Mouse (Mus musculus) right cerebral cortex, postnatal 10 days (tissue): ENCODE results near the gene 1110051M20Rik.
"Not testable (repeated sequence)": the region's sequence is repeated elsewhere in the genome, so short reads cannot be mapped to it uniquely, and the experiment has no call there.

Experiments
- DNase-seq, 2 experiments: peaks; one replicate each; pipeline ENCODE4 v3.0.0; 2021; ENCODE audit warnings: low spot score in 2 of 2

Gene 1110051M20Rik

GRCm38 (mm10) chr2:91444286-91444892 lies at the start of gene 1110051M20Rik:
1110051M20Rik (minus strand) TSS chr2:91444704.
- DNase-seq = peak; percentile 95 to 96

GRCm38 (mm10) chr2:91493981-91494380 lies 49.5 kb upstream of the 1110051M20Rik start:
- no peak for DNase-seq

GRCm38 (mm10) chr2:91492071-91492635 lies 47.6 kb upstream of the 1110051M20Rik start:
- no peak for DNase-seq

GRCm38 (mm10) chr2:91487295-91487694 lies 42.8 kb upstream of the 1110051M20Rik start:
- not testable (repeated sequence) for DNase-seq

- no peak for DNase-seq
Observed at GRCm38 (mm10) chr2:91485256-91485655, 40.8 kb upstream of the 1110051M20Rik start.

- no peak for DNase-seq
Observed at GRCm38 (mm10) chr2:91484698-91485097, 40.2 kb upstream of the 1110051M20Rik start.

- DNase-seq = peak; percentile 72 to 80
Observed at GRCm38 (mm10) chr2:91480805-91481514, 36.5 kb upstream of the 1110051M20Rik start.

- DNase-seq = peak; percentile 50 to 58
Observed at GRCm38 (mm10) chr2:91480399-91480801, 35.9 kb upstream of the 1110051M20Rik start.

- no peak for DNase-seq
Observed at GRCm38 (mm10) chr2:91476841-91477240, 32.3 kb upstream of the 1110051M20Rik start.

- peak; percentile 66 to 74 for DNase-seq
Observed at GRCm38 (mm10) chr2:91476251-91476661, 31.8 kb upstream of the 1110051M20Rik start.

- DNase-seq = no peak
Observed at GRCm38 (mm10) chr2:91475791-91476190, 31.3 kb upstream of the 1110051M20Rik start.

- no peak for DNase-seq
Observed at GRCm38 (mm10) chr2:91474358-91474757, 29.9 kb upstream of the 1110051M20Rik start.

GRCm38 (mm10) chr2:91470055-91470647 lies 25.6 kb upstream of the 1110051M20Rik start:
- DNase-seq = peak; percentile 74 to 76

- no peak for DNase-seq
Observed at GRCm38 (mm10) chr2:91467613-91468012, 23.1 kb upstream of the 1110051M20Rik start.

GRCm38 (mm10) chr2:91465934-91466333 lies 21.4 kb upstream of the 1110051M20Rik start:
- no peak for DNase-seq

GRCm38 (mm10) chr2:91462681-91463080 lies 18.2 kb upstream of the 1110051M20Rik start:
- DNase-seq = no peak

GRCm38 (mm10) chr2:91462196-91462595 lies 17.7 kb upstream of the 1110051M20Rik start:
- no peak for DNase-seq

- no peak for DNase-seq
Observed at GRCm38 (mm10) chr2:91461341-91461740, 16.8 kb upstream of the 1110051M20Rik start.

GRCm38 (mm10) chr2:91460771-91461170 lies 16.3 kb upstream of the 1110051M20Rik start:
- no peak for DNase-seq

GRCm38 (mm10) chr2:91460076-91460475 lies 15.6 kb upstream of the 1110051M20Rik start:
- no peak for DNase-seq

- DNase-seq = peak in 1 of 2 experiments; percentile 49
Observed at GRCm38 (mm10) chr2:91458673-91459391, 14.3 kb upstream of the 1110051M20Rik start.

GRCm38 (mm10) chr2:91458252-91458672 lies 13.8 kb upstream of the 1110051M20Rik start:
- peak in 1 of 2 experiments; percentile 47 for DNase-seq
